Mouse (Mus musculus) midbrain, embryonic 16.5 days (tissue): ENCODE measurements around the gene Fxyd7. TPM values are rescaled to one million over a fixed set of nuclear protein-coding genes. Genes with fewer than 3 reads are reported as not detected.

Source experiments
- ATAC-seq: fragments of 200-750 bp; cut with Nextera tagmentation; 2 replicates; pipeline ENCODE4 v1.8.0; 2017; ENCODE audit warnings: moderate TSS enrichment
- H3K27ac ChIP-seq: fragments of 300-500 bp; sonication (generic); 2 replicates; pipeline ENCODE4 v1.5.1; 2014; ENCODE audit warnings: mild to moderate bottlenecking, low read length, mixed read lengths
- H3K27me3 ChIP-seq: fragments of 300-500 bp; sonication (generic); 2 replicates; pipeline ENCODE4 v1.6.1; 2014; ENCODE audit warnings: low read depth, low read length, mixed read lengths; ENCODE audit not compliant: control insufficient read depth, insufficient read depth
- H3K36me3 ChIP-seq: fragments of 300-500 bp; sonication (generic); 2 replicates; pipeline ENCODE4 v1.6.1; 2014; ENCODE audit warnings: mild to moderate bottlenecking, low read length, moderate library complexity, mixed read lengths; ENCODE audit not compliant: control insufficient read depth, insufficient read depth
- H3K4me1 ChIP-seq: fragments of 300-500 bp; sonication (generic); 2 replicates; pipeline ENCODE4 v1.6.1; 2014; ENCODE audit warnings: mild to moderate bottlenecking, low read length, mixed read lengths; ENCODE audit not compliant: control insufficient read depth, insufficient read depth
- H3K4me2 ChIP-seq: fragments of 300-500 bp; sonication (generic); 2 replicates; pipeline ENCODE4 v1.6.1; 2014; ENCODE audit warnings: mild to moderate bottlenecking, low read length, mixed read lengths
- H3K4me3 ChIP-seq: fragments of 300-500 bp; sonication (generic); 2 replicates; pipeline ENCODE4 v1.5.1; 2014; ENCODE audit warnings: low read depth, mild to moderate bottlenecking, low read length, moderate library complexity, mixed read lengths
- H3K9ac ChIP-seq: fragments of 300-500 bp; sonication (generic); 2 replicates; pipeline ENCODE4 v1.6.1; 2014; ENCODE audit warnings: low read depth, low read length, mixed read lengths
- H3K9me3 ChIP-seq: fragments of 300-500 bp; sonication (generic); replicated peaks from 2 replicates; pipeline ENCODE4 v1.6.1; 2014; ENCODE audit warnings: mild to moderate bottlenecking, low read length, mixed read lengths; ENCODE audit not compliant: control insufficient read depth, poor library complexity, severe bottlenecking
- WGBS: fragments of 180-500 bp; shearing (Covaris S2); extraction: QIAGEN DNeasy Blood & Tissue Kit; methylation state at CpG from one replicate; pipeline ENCODE4 v1.1.7; 2014; 5-methylcytosine and 5-hydroxymethylcytosine counted together
- polyA plus RNA-seq: library from polyadenylated mRNA; unstranded; fragments of >200 nt; fragmentation: Nextera tagmentation; extraction: Ambion mirVana; gene quantifications from 2 replicates; pipeline ENCODE4 v1.2.1, GENCODE M21; 2015

Fxyd7 gene
- polyA plus RNA-seq, 1 experiment from 2014 or later: 270 TPM

GRCm38 (mm10) chr7:31069491-31069890 lies 18.2 kb upstream of the Fxyd7 start:
- H3K9ac ChIP-seq: no peak overlapping the region
- H3K4me2 ChIP-seq: no peak overlapping the region
- H3K9me3 ChIP-seq: no peaks in the 10 kb centered on the region
- H3K27me3 ChIP-seq: no peaks in the 10 kb centered on the region
- no peak overlapping the region for H3K4me3 ChIP-seq
- H3K27ac ChIP-seq: no peak overlapping the region
- H3K4me1 ChIP-seq: peaks cover 2% of the 10 kb centered on the region; the same call in 1 of the 2 replicates
- H3K36me3 ChIP-seq: no peaks in the 10 kb centered on the region
- ATAC-seq: no peak
- WGBS: 90% methylated on average over 14 of the region's 14 CpGs

GRCm38 (mm10) chr7:31067836-31068235 lies 16.6 kb upstream of the Fxyd7 start:
- H3K9ac ChIP-seq: no peak overlapping the region
- 43% methylated on average over 5 of the region's 5 CpGs for WGBS
- no peak overlapping the region for H3K4me3 ChIP-seq
- H3K9me3 ChIP-seq: no peaks in the 10 kb centered on the region
- no peak for ATAC-seq
- peaks cover 2% of the 10 kb centered on the region; the same call in 1 of the 2 replicates for H3K4me1 ChIP-seq
- H3K27ac ChIP-seq: no peak overlapping the region
- H3K36me3 ChIP-seq: no peaks in the 10 kb centered on the region
- H3K27me3 ChIP-seq: no peaks in the 10 kb centered on the region
- no peak overlapping the region for H3K4me2 ChIP-seq

- Histone ChIP-seq H3K27ac (no peak overlapping the region), H3K9me3 (no peaks in the 10 kb centered on the region), H3K4me2 (no peak overlapping the region), H3K4me1 (no peaks in the 10 kb centered on the region), H3K9ac (no peak overlapping the region), H3K27me3 (no peaks in the 10 kb centered on the region), H3K36me3 (no peaks in the 10 kb centered on the region), H3K4me3 (no peak overlapping the region)
- 87% methylated on average over 12 of the region's 12 CpGs for WGBS
- ATAC-seq: no peak
Observed at GRCm38 (mm10) chr7:31063074-31063560, 11.8 kb upstream of the Fxyd7 start.

- Histone ChIP-seq H3K27me3 (no peaks in the 10 kb centered on the region), H3K9ac (no peak overlapping the region), H3K4me1 (no peaks in the 10 kb centered on the region), H3K4me3 (no peak overlapping the region), H3K27ac (no peak overlapping the region), H3K36me3 (no peaks in the 10 kb centered on the region), H3K4me2 (no peak overlapping the region), H3K9me3 (no peaks in the 10 kb centered on the region)
- 84% methylated on average over 7 of the region's 7 CpGs for WGBS
- no peak for ATAC-seq
Observed at GRCm38 (mm10) chr7:31060621-31061010, 9.3 kb upstream of the Fxyd7 start.

DNA sequence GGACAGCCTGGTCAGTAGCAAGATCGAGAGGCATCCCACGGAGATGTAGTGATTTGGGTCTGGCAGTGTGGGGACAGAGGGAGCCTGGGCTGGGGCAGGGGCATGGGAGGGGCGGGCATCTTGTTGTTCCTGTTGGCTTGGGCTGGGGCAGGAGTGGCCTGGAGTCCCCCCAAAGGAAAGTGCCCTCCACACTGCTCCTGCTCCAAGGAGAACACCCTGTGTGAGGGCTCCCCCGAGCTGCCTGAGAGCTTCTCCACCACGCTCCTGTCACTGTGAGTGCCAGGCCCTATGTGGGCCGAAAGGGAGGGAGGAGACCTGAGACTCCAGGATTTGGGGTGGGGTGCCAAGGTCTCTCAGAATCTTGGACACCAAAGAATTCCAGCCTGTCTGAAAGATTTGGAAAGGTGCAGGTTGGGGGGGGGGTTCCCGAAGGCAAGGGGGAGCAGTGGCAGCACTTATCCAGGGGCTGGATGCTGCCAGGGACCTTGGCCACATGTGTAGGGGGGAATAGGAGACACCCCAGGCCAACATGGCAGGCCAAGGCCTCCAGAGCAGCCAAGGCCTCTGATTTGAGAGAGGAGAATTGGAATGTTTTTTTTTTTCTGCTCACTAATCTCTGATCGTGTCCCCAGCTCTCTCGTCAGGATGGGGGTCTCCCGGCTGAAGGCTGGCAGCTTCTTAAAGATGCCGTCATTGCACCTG lies 8.8 kb upstream of the Fxyd7 start:
- Histone ChIP-seq H3K4me1 (no peaks in the 10 kb centered on the region), H3K27me3 (no peaks in the 10 kb centered on the region), H3K4me2 (no peak overlapping the region), H3K4me3 (no peak overlapping the region), H3K36me3 (no peaks in the 10 kb centered on the region), H3K9me3 (no peaks in the 10 kb centered on the region), H3K27ac (no peak overlapping the region), H3K9ac (no peak overlapping the region)
- 50% methylated on average over 11 of the region's 11 CpGs for WGBS
- ATAC-seq: no peak

DNA sequence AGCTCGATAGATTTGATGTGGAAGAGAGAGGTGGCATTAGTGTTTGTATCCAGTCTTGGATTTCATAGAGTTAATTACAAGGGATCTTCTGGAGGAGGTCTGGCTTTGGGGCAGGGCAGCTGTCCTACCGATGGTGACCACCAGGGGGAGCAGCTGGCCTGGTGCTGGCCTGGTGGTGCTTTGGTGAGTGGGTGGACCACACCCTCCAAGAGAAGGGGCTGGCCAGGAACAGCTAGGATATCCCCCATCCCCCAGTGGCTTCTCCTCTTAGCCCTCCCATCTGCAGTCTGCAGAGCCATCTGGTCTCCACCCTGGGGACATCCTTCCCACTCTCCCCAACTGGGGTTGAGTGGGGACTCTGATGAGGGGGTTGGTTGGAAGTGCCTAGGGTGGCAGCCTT lies 7.8 kb upstream of the Fxyd7 start, which contains the start of gene Lgi4:
Gene Lgi4 (plus strand): TSS at position 235 of the 400 bp plus-strand sequence.
- Histone ChIP-seq H3K36me3 (no peaks in the 10 kb centered on the region), H3K4me3 (no peak within 1 kb of the TSS), H3K27ac (no peak within 1 kb of the TSS), H3K9me3 (no peaks in the 10 kb centered on the region), H3K9ac (no peak within 1 kb of the TSS), H3K4me2 (no peak within 1 kb of the TSS), H3K27me3 (peaks cover 5% of the 10 kb centered on the region; the same call in 1 of the 2 replicates), H3K4me1 (no peaks in the 10 kb centered on the region)
- WGBS: 6% methylated on average over 2 of the region's 2 CpGs
- no peak for ATAC-seq

DNA sequence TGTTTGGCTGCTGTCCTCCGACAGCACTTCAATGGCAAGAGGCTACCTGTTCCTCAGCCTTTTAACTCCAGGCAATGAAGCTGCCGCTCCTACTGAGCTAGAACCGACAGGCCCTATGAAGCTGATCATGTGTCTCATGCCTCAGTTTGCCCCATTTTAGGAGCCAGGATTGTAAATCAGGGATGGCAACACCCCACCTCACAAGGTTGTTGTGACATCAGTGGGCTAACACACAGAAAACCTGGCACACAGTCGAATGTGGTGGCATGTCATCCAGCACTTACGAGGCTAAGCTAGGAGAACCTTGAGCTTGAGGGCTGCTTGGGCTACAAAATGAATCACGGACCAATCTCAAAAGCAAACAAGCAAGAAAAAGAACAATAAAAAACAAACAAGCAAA lies 6.9 kb upstream of the Fxyd7 start:
- ATAC-seq: no peak
- Histone ChIP-seq H3K9ac (no peak overlapping the region), H3K4me2 (no peak overlapping the region), H3K4me3 (no peak overlapping the region), H3K36me3 (no peaks in the 10 kb centered on the region), H3K9me3 (no peaks in the 10 kb centered on the region), H3K27ac (no peak overlapping the region), H3K27me3 (peaks cover 7% of the 10 kb centered on the region; the same call in 1 of the 2 replicates), H3K4me1 (no peaks in the 10 kb centered on the region)
- WGBS: 87% methylated on average over 6 of the region's 6 CpGs

- no peak overlapping the region for H3K9ac ChIP-seq
- peaks cover 3% of the 10 kb centered on the region; the same call in 1 of the 2 replicates for H3K4me1 ChIP-seq
- H3K36me3 ChIP-seq: no peaks in the 10 kb centered on the region
- no peak overlapping the region for H3K4me3 ChIP-seq
- H3K4me2 ChIP-seq: no peak overlapping the region
- 78% methylated on average over 5 of the region's 5 CpGs for WGBS
- H3K27me3 ChIP-seq: peaks cover 11% of the 10 kb centered on the region; the same call in 1 of the 2 replicates
- H3K27ac ChIP-seq: no peak overlapping the region
- H3K9me3 ChIP-seq: no peaks in the 10 kb centered on the region
- ATAC-seq: no peak
Observed at GRCm38 (mm10) chr7:31057730-31058129, 6.5 kb upstream of the Fxyd7 start.

GRCm38 (mm10) chr7:31057071-31057470 lies 5.8 kb upstream of the Fxyd7 start, which contains the start of gene Fxyd1:
Gene Fxyd1, minus strand, starts transcription at chr7:31057199.
- Histone ChIP-seq H3K4me2 (no peak within 1 kb of the TSS), H3K9me3 (no peaks in the 10 kb centered on the region), H3K27ac (no peak within 1 kb of the TSS), H3K36me3 (no peaks in the 10 kb centered on the region), H3K4me1 (peaks cover 10% of the 10 kb centered on the region; the same call in 1 of the 2 replicates), H3K4me3 (no peak within 1 kb of the TSS), H3K27me3 (peaks cover 17% of the 10 kb centered on the region), H3K9ac (no peak within 1 kb of the TSS)
- ATAC-seq: no peak
- 80% methylated on average over 2 of the region's 2 CpGs for WGBS
